Mouse (Mus musculus) megakaryocyte, embryonic 14.5 days (primary cell): ENCODE data around the gene Cisd2.

Experiments
- FLI1 ChIP-seq: IDR thresholded peaks from 2 replicates; pipeline ENCODE4 v1.6.1; 2012; ENCODE audit warnings: low read length, inconsistent platforms, mixed read lengths
- GATA1 ChIP-seq: IDR thresholded peaks from 3 replicates; pipeline ENCODE4 v1.6.1; 2012; ENCODE audit warnings: mixed read lengths, low read length, inconsistent platforms, borderline replicate concordance

DNA sequence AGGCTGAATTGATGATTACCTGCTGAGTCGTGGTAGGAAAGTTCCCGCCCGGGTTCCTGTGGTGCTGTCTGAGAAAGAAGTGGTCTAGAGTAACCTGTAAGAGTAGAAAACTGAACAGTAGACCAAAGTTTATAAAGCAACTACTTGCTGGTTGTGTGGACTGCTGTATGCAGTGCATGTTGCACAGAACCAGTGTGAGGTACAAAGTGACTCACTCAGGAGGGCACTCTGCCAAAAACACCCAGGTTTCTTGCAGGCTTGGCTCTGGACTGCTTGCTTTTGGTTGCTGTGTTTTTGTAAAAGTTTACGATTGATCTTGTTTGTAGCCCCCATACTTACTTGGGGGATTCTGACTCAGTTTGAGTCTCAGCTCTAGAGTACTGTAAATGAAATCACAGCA, 46.2 kb upstream of the Cisd2 start:
- no peak for TF ChIP-seq GATA1
- no peak for TF ChIP-seq FLI1
